Mouse (Mus musculus) myocyte (in vitro differentiated cells): ENCODE data around the gene Serpinb13.

Experiments used
- CEBPB ChIP-seq: IDR thresholded peaks from 2 replicates; pipeline ENCODE4 v1.6.1; 2011; ENCODE audit warnings: mild to moderate bottlenecking, moderate library complexity; ENCODE audit not compliant: poor library complexity, insufficient read depth, severe bottlenecking
- E2F4 ChIP-seq: IDR thresholded peaks from one replicate; pipeline ENCODE4 v1.6.1; 2011; ENCODE audit warnings: mild to moderate bottlenecking, control low read depth, moderate library complexity; ENCODE audit not compliant: insufficient read depth
- MAX ChIP-seq: IDR thresholded peaks from one replicate; pipeline ENCODE4 v1.6.1; 2011; ENCODE audit warnings: low read depth, mild to moderate bottlenecking, control low read depth
- MYOD1 ChIP-seq, 3 experiments: IDR thresholded peaks; one replicate each; pipeline ENCODE4 v1.6.1; 2011; ENCODE audit warnings: control low read depth in 2 of 3, low read depth in 2 of 3, mild to moderate bottlenecking in 2 of 3, moderate library complexity in 1 of 3; ENCODE audit not compliant: insufficient read length in 2 of 3, control insufficient read depth in 1 of 3
- MYOG ChIP-seq, 3 experiments: IDR thresholded peaks; one replicate each; pipeline ENCODE4 v1.6.1; 2011; ENCODE audit warnings: control low read depth in 2 of 3, low read depth in 2 of 3, mild to moderate bottlenecking in 2 of 3; ENCODE audit not compliant: insufficient read length in 2 of 3, control insufficient read depth in 1 of 3, insufficient read depth in 1 of 3
- POLR2A ChIP-seq: IDR thresholded peaks from one replicate; pipeline ENCODE4 v1.6.1; 2011; ENCODE audit warnings: low read depth, mild to moderate bottlenecking, control low read depth, moderate library complexity; ENCODE audit not compliant: insufficient read length
- POLR2AphosphoS2 ChIP-seq: IDR thresholded peaks from one replicate; pipeline ENCODE4 v1.6.1; 2011; ENCODE audit warnings: low read depth, control low read depth; ENCODE audit not compliant: insufficient read length
- REST ChIP-seq: IDR thresholded peaks from one replicate; pipeline ENCODE4 v1.6.1; 2011; ENCODE audit warnings: mild to moderate bottlenecking, control low read depth, moderate library complexity; ENCODE audit not compliant: insufficient read depth, insufficient read length
- SRF ChIP-seq: IDR thresholded peaks from one replicate; pipeline ENCODE4 v1.6.1; 2011; ENCODE audit warnings: low read depth; ENCODE audit not compliant: control insufficient read depth, insufficient read length
- TCF12 ChIP-seq: IDR thresholded peaks from one replicate; pipeline ENCODE4 v1.6.1; 2011; ENCODE audit warnings: mild to moderate bottlenecking, control low read depth; ENCODE audit not compliant: poor library complexity, insufficient read depth, severe bottlenecking
- TCF3 ChIP-seq: IDR thresholded peaks from one replicate; pipeline ENCODE4 v1.6.1; 2011; ENCODE audit warnings: low read depth, control low read depth; ENCODE audit not compliant: insufficient read length
- USF1 ChIP-seq: IDR thresholded peaks from one replicate; pipeline ENCODE4 v1.6.1; 2011; ENCODE audit warnings: low read depth, mild to moderate bottlenecking, control low read depth, moderate library complexity

DNA sequence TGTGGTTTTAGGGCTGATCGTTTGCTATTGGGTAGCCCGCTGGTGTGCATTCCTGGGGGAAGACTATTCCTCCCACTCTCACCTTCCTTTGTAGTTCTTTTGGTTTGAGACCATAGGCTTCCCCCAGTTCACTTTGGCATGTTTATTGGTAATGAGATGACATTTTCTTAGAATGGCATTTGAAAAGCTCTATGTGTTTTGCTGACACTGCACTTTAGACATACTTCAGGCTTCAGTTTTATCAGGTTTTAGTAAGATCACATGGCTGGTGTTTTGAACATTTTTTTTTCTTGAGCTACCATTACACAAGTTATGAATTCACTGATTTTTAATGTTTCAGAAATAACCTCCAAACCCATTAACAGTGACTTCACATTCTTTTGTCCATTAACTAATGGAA lies 21.0 kb downstream of the Serpinb13 start:
- no peak for TF ChIP-seq POLR2A
- no peak for TF ChIP-seq CEBPB
- no peak for TF ChIP-seq REST
- no peak for TF ChIP-seq MAX
- no peak for TF ChIP-seq POLR2AphosphoS2
- no peak for TF ChIP-seq TCF12
- no peak for TF ChIP-seq SRF
- TF ChIP-seq USF1 = no peak
- TF ChIP-seq MYOD1 (IDR thresholded peaks at IDR 0.05; ENCODE audit: control insufficient read depth in 1 of 3, insufficient read length in 2 of 3, low read depth in 2 of 3) = no peak
- no peak for TF ChIP-seq E2F4
- no peak for TF ChIP-seq TCF3
- TF ChIP-seq MYOG (IDR thresholded peaks at IDR 0.05; ENCODE audit: control insufficient read depth in 1 of 3, insufficient read depth in 1 of 3, insufficient read length in 2 of 3, low read depth in 2 of 3) = no peak
